In genomic region chr8:33987091-33987754, GRCm38 (mm10) we compare ENCODE assay signal across 16 mouse cellular contexts.
A peak's percentile ranks its signal among the peaks of the same experiment; 100 is the strongest.
DNase-seq lines count a peak whose midpoint lies in the region; ATAC-seq and TF ChIP-seq lines count a peak whose summit lies in the region.
"Had no signal": no experiment of that assay in that cellular context is flagged by ENCODE, and none has a peak within 500 bp of the region (broad histone marks: within the 10 kb centered on the region; RNA-seq: fewer than 3 reads in every experiment).

No protein-coding gene starts in this region.

- intact Hi-C loops in heart, postnatal 25 days (cut with DNase I), result no loop called here

- no peaks in the 10 kb centered on the region for H3K36me3 ChIP-seq in heart, embryonic 12.5 days
- H3K36me3 ChIP-seq in liver, embryonic 13.5 days, result no peaks in the 10 kb centered on the region
- H3K36me3 ChIP-seq: embryonic facial prominence, embryonic 13.5 days; limb, embryonic 13.5 days had no signal

- peak overlapping the region; percentile 58 for H3K27ac ChIP-seq in heart, embryonic 12.5 days (ENCODE audit: poor library complexity, severe bottlenecking)
- peak overlapping the region; percentile 76 for H3K27ac ChIP-seq in liver, embryonic 13.5 days
- H3K27ac ChIP-seq: embryonic facial prominence, embryonic 13.5 days; forebrain, embryonic 13.5 days; hindbrain, postnatal 0 days; limb, embryonic 13.5 days had no signal

- H3K9ac ChIP-seq in heart, embryonic 12.5 days, result no peak overlapping the region
- no peak overlapping the region for H3K9ac ChIP-seq in liver, embryonic 13.5 days
- H3K9ac ChIP-seq: embryonic facial prominence, embryonic 13.5 days; forebrain, embryonic 13.5 days; limb, embryonic 13.5 days had no signal

- no peak for ATAC-seq in heart, embryonic 12.5 days (ENCODE audit: insufficient number of reproducible peaks, low FRiP score)
- no peak for ATAC-seq in Patski
- peak; percentile 56 for ATAC-seq in liver, embryonic 13.5 days (ENCODE audit: low read depth)
- ATAC-seq: forebrain, embryonic 13.5 days; hindbrain, postnatal 0 days had no signal

- CTCF ChIA-PET in Patski (lab: Charles Lee), result interaction anchor here (1.3 to 1.6 kb wide), 2 partner anchors 56 to 79 kb away, joined by 3 to 4 read pairs; no protein-coding TSS in a partner anchor

- in situ Hi-C loops in Patski (cut with MboI; ENCODE audit: low pct_unique_long_range_greater_than_20kb), result no loop called here

- WGBS in heart, embryonic 12.5 days, result 77% methylated on average over 14 of the region's 15 CpGs
- WGBS in liver, embryonic 13.5 days (ENCODE audit: insufficient replicate concordance), result 70% methylated on average over 14 of the region's 15 CpGs

- peaks cover 28% of the 10 kb centered on the region for H3K4me1 ChIP-seq in heart, embryonic 12.5 days (replicated peaks)
- peaks cover 20% of the 10 kb centered on the region for H3K4me1 ChIP-seq in liver, embryonic 13.5 days (replicated peaks)
- H3K4me1 ChIP-seq: forebrain, embryonic 13.5 days; megakaryocyte, embryonic 14.5 days had no signal

- POLR2A ChIA-PET in Patski (lab: Charles Lee), result interaction anchor here (0.6 to 1.1 kb wide), 4 partner anchors 8 to 774 kb away, joined by 3 to 4 read pairs (median 3); no protein-coding TSS in a partner anchor

- H3K4me3 ChIP-seq in heart, embryonic 12.5 days, result no peak overlapping the region
- no peak overlapping the region for H3K4me3 ChIP-seq in liver, embryonic 13.5 days (replicated peaks)
- H3K4me3 ChIP-seq: embryonic facial prominence, embryonic 13.5 days; forebrain, embryonic 13.5 days; limb, embryonic 13.5 days; megakaryocyte, embryonic 14.5 days had no signal

- H3K27me3 ChIP-seq in heart, embryonic 12.5 days (replicated peaks), result no peaks in the 10 kb centered on the region
- no peaks in the 10 kb centered on the region for H3K27me3 ChIP-seq in Patski
- H3K27me3 ChIP-seq in liver, embryonic 13.5 days, result no peaks in the 10 kb centered on the region
- H3K27me3 ChIP-seq: embryonic facial prominence, embryonic 13.5 days; forebrain, embryonic 13.5 days; limb, embryonic 13.5 days had no signal

- no peak for TF ChIP-seq CTCF in Patski (IDR thresholded peaks at IDR 0.05)

- no peak for DNase-seq in heart, postnatal 25 days (ENCODE audit: low spot score)
- peak; percentile 49 for DNase-seq in Patski (ENCODE audit: low read depth, low spot score)
- peak; percentile 59 to 86 for DNase-seq in kidney, adult 8-10 months
- no peak for DNase-seq in liver, embryonic 13.5 days
- DNase-seq in embryo, embryonic 11 days, result no peak
- no peak for DNase-seq in thymus, postnatal 36 days
- no peak for DNase-seq in spleen, postnatal 4 days (ENCODE audit: low spot score in 2 of 2)
- DNase-seq: cerebellum, postnatal 14 days; gastrocnemius, postnatal 10 days; thymus, postnatal 25 days had no signal

- H3K4me2 ChIP-seq in heart, embryonic 12.5 days, result no peak overlapping the region
- peak overlapping the region; percentile 23; the same call in 1 of the 2 replicates for H3K4me2 ChIP-seq in liver, embryonic 13.5 days
- H3K4me2 ChIP-seq: embryonic facial prominence, embryonic 13.5 days; forebrain, embryonic 13.5 days; limb, embryonic 13.5 days had no signal

- H3K9me3 ChIP-seq in heart, embryonic 12.5 days (replicated peaks), result no peaks in the 10 kb centered on the region
- no peaks in the 10 kb centered on the region for H3K9me3 ChIP-seq in liver, embryonic 13.5 days (replicated peaks)
- H3K9me3 ChIP-seq: embryonic facial prominence, embryonic 13.5 days; forebrain, embryonic 13.5 days; limb, embryonic 13.5 days; megakaryocyte, embryonic 14.5 days had no signal

Comparison
In these comparisons a context has a peak if more than half of its experiments do, and no peak if none do; other contexts are left out.
1. DNase-seq: peak in Patski (single experiment) and kidney, adult 8-10 months (2 of 2); none in heart, postnatal 25 days (single experiment), liver, embryonic 13.5 days (single experiment), embryo, embryonic 11 days (single experiment), thymus, postnatal 36 days (0 of 2) and spleen, postnatal 4 days (0 of 2).